Mouse (Mus musculus) NIH3T3 (cell line): ENCODE measurements around the gene Dnm1.
A peak's percentile ranks its signal among the peaks of the same experiment; 100 is the strongest.
"Not testable (repeated sequence)": the region's sequence is repeated elsewhere in the genome, so short reads cannot be mapped to it uniquely, and the experiment has no call there.

ENCODE experiments used
- DNase-seq: peaks from one replicate; pipeline ENCODE4 v3.0.0-alpha.2; 2012; ENCODE audit warnings: low read depth

Dnm1 gene

GRCm38 (mm10) chr2:32311443-32312317, 41.5 kb downstream of the Dnm1 start:
- no peak for DNase-seq

DNA sequence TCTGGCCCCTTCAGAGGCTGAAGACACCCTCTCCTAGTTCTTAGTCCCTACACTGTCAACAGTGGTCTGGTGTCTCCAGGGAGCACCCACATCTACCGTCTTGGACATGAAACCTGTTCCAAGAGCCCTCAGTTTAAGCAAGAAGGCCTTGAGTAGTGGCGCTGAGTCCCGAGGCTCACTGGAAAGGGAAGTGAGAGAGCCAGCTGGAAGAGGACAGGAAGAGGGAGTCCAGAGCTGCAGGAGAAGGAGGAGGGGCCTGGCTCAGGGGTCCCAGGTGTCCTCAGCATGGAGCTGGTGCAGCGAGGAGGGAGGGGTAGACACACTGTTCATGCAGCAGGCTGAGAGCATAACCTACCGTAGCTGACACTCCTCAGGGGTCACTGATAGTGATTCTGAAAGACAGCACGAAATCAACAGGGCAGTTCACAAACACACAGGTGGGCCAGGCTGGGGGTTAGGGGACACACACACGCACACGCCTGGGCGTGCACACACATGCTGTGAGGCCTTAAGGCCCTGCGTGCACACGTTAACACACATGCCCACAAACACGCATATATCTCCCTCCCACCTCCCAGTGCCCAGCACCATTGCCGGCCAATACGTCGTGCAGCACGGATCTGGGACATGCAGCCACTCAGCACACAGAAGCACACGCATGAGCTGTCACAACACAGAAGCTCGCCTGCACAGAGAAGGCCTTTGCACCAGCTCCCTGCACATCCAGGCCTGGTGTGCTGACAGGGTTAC, 42.9 kb downstream of the Dnm1 start:
- no peak for DNase-seq

DNA sequence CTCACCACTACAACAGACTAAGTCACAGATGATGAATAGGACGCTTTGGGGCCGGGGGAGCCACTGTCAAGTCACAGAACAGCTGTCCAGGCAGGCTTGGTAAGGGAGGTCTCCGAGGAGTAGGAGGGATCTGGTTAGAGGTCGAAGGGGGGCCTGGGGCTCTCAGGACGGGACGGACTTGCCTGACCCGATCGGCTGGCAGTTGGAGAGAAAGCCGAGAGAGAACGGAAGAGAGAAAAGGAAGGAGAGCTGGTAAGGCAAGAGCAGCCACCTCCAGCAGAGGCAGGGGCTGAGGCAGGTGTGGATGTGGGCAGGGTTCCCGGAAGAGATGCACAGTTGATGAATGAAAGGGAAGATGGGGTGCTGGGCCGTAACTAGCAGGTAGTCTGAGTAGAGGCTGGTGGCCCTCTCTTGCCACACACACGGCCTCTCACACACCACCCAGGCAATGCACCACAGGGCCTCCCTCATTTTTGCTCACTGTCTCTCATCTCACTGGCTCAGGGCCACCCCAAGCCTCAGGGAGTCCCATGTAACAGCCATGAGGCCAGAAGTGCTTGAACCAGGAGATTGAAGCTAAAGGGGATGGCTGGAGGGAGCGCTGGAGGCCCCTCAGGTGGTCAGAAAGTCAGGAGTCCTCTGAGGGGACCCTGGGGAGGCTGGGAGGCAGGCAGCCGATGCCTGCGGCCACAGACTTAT, 44.1 kb downstream of the Dnm1 start:
- DNase-seq = no peak

DNA sequence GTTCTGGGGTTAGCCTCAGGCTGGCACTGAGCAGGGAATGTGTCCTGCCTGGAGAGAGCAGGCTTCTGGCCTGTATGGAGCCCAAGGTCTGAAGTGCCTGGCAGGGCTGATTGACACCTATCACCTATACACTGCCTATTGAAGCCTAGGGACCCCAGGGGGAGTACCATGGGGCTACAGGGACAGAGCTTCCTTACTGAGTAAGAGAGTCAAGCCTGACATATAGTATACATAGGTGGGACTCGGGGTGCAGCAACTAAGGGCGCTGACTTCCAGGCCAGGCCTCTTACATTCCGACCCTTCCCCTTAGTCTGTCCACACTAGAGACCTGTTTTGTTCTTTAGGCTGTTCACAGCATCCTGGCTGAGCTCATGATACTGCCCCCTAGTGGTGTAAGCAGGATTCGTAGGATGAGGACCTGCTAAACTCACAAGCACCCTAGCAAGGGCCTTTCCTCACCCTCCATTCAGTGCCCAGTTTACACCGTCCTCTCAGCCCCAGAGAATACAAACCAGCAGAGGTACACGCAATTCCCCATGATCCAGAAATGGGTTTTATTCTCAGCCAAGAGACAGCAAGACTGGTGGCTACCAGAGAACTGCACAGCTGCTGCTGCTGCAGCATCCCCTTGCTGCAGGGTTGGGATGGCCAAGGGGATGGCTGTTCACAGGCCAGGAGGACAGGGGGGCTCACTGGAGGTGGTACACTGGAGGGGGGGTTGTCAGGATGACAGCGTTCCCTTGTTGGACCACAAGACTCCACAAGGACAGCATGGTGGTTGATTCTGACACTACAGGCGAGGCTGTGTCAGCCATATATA, 45.0 kb downstream of the Dnm1 start:
- DNase-seq = peak; percentile 88

- DNase-seq = no peak
Observed at GRCm38 (mm10) chr2:32307247-32307798, 45.8 kb downstream of the Dnm1 start.

DNA sequence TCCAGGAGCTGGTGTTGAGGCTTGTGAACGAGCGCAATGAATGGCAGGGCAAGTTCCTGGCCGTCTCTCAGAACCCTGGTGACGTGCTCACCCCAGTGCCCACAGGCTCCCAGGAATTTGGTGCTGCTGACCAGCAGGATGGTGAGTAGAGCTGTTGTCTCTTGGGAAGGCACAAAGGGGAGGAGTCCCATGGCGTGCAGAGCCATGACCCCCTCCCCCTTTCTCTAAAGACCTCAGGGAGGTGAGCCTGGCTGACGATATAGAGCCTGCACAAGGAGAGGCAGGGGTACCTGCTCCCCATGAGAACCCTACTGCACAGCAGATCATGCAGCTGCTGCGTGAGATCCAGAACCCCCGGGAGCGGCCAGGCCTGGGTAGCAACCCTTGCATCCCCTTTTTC, 47.0 kb downstream of the Dnm1 start:
- DNase-seq = no peak

DNA sequence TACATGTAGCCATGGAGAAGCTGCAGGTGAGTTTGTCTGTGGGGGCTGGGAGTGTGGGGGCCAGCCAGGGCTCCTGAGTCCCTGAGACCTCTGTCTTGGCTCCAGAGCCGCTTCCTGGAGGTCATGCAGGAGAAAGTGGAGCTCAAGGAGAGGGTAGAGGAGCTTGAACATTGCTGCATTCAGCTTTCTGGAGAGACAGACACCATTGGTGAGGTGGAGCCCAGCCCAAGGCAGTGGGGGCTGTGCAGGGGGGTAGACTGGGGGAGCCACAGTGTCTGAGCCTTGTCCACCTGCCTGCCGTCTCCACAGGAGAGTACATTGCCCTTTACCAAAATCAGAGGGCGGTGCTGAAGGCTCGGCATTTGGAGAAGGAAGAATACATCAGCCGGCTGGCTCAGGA, 47.5 kb downstream of the Dnm1 start:
- DNase-seq = no peak

DNA sequence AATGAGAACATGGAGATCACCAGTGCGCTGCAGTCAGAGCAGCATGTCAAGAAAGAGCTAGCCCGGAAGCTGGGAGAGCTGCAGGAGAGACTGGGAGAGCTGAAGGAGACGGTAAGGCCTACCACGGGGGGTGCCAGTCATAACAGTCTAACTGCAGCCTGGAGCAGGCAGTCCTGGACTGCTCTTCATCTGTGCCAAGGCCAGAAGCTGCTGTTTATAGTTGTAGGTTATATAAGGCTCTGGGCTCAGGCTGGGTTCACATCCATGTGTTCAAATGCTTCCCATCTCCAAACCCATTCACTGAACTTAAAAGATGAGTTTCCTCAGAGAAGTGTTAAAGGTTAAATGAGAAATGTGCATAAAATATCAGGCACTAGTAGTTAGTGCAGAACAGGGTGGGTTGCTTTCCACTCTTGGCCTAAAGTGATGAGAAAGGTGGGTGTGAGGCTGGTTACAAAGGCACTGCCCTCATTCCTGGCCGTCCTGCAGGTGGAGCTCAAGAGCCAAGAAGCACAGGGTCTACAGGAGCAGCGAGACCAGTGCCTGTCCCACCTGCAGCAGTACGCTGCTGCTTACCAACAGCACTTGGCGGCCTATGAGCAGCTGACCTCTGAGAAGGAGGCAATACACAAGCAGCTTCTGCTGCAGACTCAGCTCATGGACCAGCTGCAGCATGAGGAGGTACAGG, 48.8 kb downstream of the Dnm1 start:
- peak; percentile 83 for DNase-seq

GRCm38 (mm10) chr2:32302952-32303351, 50.2 kb downstream of the Dnm1 start:
- DNase-seq = no peak

DNA sequence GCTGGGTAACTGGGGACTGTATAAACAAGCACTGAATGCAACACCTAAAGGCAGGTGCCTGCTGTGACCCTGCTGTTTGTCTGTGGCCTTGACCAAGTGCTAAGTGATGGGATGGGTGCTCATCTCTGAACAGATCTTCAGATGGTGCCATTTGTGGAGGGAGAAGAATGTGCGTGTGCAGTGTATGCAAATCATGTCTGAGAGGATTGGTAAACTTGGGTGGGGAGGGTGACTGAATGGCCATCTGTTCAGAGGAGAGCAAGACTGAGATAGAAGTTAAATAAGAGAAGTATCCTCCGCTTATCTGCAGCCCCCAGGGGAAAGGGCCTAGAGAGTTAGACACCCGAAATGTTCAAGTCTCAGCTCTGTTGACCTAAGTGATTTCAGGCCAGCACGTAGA, 53.7 kb downstream of the Dnm1 start:
- no peak for DNase-seq

- not testable (repeated sequence) for DNase-seq
Observed at GRCm38 (mm10) chr2:32295842-32296241, 57.3 kb downstream of the Dnm1 start.

- no peak for DNase-seq
Observed at GRCm38 (mm10) chr2:32295285-32295684, 57.9 kb downstream of the Dnm1 start.

DNA sequence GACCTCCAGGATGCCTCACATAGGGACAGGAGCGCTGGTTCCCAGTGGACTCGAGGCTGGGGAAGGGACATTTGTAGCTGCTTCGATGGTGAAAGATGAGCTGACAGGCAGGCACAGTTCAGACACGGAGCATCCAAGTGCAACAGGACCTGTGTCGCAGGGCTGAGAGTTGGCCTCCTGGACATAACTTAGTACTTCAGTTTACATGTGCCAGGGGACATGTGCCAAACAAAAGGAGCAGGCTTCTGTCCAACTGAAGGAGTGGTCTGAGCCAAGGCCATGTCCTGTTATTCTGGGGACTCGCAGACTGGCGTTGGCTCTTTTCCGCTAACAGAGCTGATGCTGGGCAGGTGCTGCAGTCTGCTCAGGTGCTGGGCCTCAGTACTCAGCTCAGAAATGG, 58.8 kb downstream of the Dnm1 start:
- no peak for DNase-seq

DNA sequence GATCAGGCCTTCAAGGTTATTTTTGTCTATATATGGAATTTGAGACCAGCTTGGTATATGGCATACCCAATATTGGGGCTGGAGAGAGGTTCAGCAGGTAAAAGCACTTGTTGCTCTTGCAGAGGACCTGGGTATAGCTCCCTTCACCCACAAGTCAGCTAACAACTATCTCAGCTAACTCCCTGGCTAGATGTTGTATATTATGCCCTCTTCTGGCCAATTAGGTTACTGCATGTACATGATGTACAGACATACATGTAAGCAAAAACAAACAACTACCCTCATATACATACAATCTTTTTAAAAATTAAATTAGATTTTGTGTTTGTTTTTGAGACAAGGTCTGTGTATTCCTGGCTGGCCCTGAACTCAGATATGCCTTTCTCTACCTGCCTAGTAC, 63.6 kb downstream of the Dnm1 start:
- DNase-seq = peak; percentile 85

DNA sequence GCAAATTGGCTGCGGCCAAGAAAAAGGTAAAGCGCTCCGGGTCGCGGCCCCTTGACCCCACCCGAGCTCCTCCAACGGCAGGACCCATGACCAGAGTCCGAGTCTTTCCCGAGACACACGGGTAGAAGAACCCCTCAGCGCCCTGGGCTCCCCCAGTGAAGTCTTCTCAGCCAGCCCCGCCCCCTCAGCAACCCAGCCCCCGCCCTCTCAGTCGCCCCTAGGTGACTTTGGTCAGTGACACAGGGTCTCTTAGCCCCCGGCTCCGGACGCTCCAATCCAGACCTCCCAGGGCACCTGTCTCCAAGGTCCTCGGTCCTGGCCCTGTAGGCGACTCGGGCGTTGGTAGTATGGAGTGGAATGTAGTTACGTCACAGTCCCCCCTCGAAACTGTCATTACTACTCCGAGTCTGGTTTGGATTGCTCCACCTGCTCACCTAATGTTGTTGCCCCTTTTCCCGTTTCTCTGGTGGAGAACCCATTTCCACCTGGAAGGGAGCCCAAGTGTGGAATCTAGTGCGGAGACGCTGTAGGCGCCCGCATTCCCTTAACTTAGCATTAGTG, 64.7 kb downstream of the Dnm1 start:
- peak; percentile 54 for DNase-seq

- peak; percentile 100 for DNase-seq
Observed at GRCm38 (mm10) chr2:32287923-32288367, 65.2 kb downstream of the Dnm1 start, which contains the start of gene Swi5. Gene Swi5, minus strand, starts transcription at chr2:32288075.

DNA sequence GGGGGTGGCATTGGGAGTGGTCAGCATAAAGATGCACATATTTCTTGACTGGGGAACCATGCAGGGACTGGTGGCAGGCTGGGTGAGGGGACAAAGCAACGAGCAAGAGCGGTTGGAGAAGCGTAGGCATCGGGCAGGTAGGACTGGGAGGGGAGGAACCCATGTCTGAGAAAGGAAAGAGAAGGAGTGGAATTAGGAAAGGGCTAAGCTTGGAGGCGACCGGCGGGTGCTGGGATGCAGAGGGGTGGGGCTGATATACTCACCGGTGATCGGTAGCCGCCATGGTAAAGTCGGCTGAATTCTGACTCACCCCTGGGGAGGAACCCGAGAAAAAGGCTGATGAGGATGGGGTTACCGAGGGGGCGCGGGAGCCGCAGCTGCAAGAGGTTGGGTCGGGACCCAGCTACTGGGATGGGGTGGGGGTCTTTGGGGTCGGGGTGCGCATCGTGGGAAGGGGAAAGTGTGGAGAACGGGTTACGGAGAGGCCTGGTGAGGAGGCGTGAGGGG, 65.8 kb downstream of the Dnm1 start, which contains the start of gene Golga2:
Gene Golga2 (plus strand): TSS at position 51 of the 507 bp plus-strand sequence.
- peak; percentile 61 for DNase-seq

GRCm38 (mm10) chr2:32283986-32284385, 69.2 kb downstream of the Dnm1 start:
- DNase-seq = no peak

- peak; percentile 71 for DNase-seq
Observed at GRCm38 (mm10) chr2:32282727-32283126, 70.4 kb downstream of the Dnm1 start.

DNA sequence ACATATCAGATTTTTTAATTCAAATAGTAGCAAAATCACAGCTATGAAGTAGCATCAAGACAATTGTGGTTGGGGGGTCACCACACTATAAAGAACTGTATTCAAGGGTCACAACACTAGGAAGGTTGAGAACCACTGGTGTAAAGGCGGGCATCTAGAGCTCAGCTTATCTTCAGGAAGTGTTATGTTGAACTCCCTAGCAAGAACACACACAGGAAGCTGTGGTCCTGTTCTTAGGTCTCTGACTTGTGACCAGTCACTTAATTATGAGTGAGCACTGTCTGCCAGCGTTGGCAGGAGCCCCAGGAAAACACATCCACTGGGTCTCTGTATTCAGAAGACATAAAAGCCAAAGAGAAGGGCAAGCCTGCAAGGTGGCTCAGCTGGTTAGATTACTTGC, 70.8 kb downstream of the Dnm1 start:
- DNase-seq = no peak
